Mouse (Mus musculus) kidney, postnatal 0 days (tissue): Measurements from ENCODE around the gene Lmf1. TPM values are rescaled to one million over a fixed set of nuclear protein-coding genes. Genes with fewer than 3 reads are reported as not detected.

Experiments
- ATAC-seq: fragments of 200-750 bp; cut with Nextera tagmentation; replicated peaks from 2 replicates; pipeline ENCODE4 v1.8.0; 2017; ENCODE audit warnings: low read depth, moderate number of reproducible peaks, moderate TSS enrichment, moderate library complexity; ENCODE audit not compliant: low FRiP score
- DNase-seq: peaks from one replicate; pipeline ENCODE4 v3.0.0-alpha.2; 2016; ENCODE audit warnings: low spot score
- H3K27ac ChIP-seq: fragments of 300-500 bp; sonication (generic); 2 replicates; pipeline ENCODE4 v1.5.1; 2014; ENCODE audit warnings: mild to moderate bottlenecking
- H3K27me3 ChIP-seq: fragments of 300-500 bp; sonication (generic); 2 replicates; pipeline ENCODE4 v1.6.1; 2014; ENCODE audit warnings: low read length, mixed read lengths; ENCODE audit not compliant: insufficient read depth
- H3K36me3 ChIP-seq: fragments of 300-500 bp; sonication (generic); 2 replicates; pipeline ENCODE4 v1.6.1; 2014; ENCODE audit warnings: low read length, mixed read lengths; ENCODE audit not compliant: insufficient read depth
- H3K4me1 ChIP-seq: fragments of 300-500 bp; sonication (generic); replicated peaks from 2 replicates; pipeline ENCODE4 v1.6.1; 2014; ENCODE audit warnings: antibody characterized with exemption, low read length, mixed read lengths; ENCODE audit not compliant: insufficient read depth
- H3K4me2 ChIP-seq: fragments of 300-500 bp; sonication (generic); 2 replicates; pipeline ENCODE4 v1.6.1; 2014; ENCODE audit warnings: mild to moderate bottlenecking, low read length, moderate library complexity, mixed read lengths
- H3K4me3 ChIP-seq: fragments of 300-500 bp; sonication (generic); replicated peaks from 2 replicates; pipeline ENCODE4 v1.5.1; 2014; ENCODE audit warnings: low read depth, low read length
- H3K9ac ChIP-seq: fragments of 300-500 bp; sonication (generic); 2 replicates; pipeline ENCODE4 v1.6.1; 2014; ENCODE audit warnings: low read depth, low read length
- H3K9me3 ChIP-seq: fragments of 300-500 bp; sonication (generic); replicated peaks from 2 replicates; pipeline ENCODE4 v1.6.1; 2016; ENCODE audit warnings: low read length, inconsistent platforms, mixed read lengths
- CTCF ChIP-seq: IDR thresholded peaks from 2 replicates; pipeline ENCODE4 v1.5.1; 2016; ENCODE audit warnings: antibody characterized with exemption, low read depth, mild to moderate bottlenecking, moderate library complexity
- WGBS: fragments of 180-500 bp; shearing (Covaris S2); extraction: QIAGEN DNeasy Blood & Tissue Kit; methylation state at CpG from one replicate; pipeline ENCODE4 v1.1.7; 2014; 5-methylcytosine and 5-hydroxymethylcytosine counted together
- polyA plus RNA-seq: library from polyadenylated mRNA; unstranded; fragments of >200 nt; fragmentation: Nextera tagmentation; extraction: Ambion mirVana; gene quantifications from 2 replicates; pipeline ENCODE4 v1.2.1, GENCODE M21; 2015

The Lmf1 gene
- polyA plus RNA-seq, 1 experiment from 2014 or later: 22.0 TPM

DNA sequence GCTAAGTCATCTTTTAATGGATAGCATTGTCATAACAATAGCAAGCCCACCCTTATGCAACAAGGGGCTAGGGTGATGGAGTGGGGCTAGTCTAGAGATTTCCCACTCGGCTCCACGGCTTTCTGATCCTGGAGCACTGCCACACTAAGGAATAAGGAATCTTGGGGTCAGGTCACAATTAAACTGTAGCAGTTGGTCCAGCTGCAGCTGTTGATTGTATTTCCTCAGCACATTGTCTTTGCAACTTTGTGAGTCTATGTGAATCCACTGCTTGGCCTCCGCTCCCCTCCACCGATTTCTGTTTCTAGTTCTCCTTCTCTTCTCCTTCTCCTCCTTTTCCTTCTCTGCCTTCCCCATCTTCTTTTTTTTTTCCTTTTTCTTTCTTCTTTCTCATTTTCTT lies 4.2 kb downstream of the Lmf1 start:
- 62% methylated on average over 4 of the region's 4 CpGs for WGBS
- H3K4me1 ChIP-seq: peaks cover 6% of the 10 kb centered on the region; the same call in 1 of the 2 replicates
- DNase-seq: no peak
- no peak for ATAC-seq
- H3K4me2 ChIP-seq: no peak overlapping the region
- no peak overlapping the region for H3K4me3 ChIP-seq
- peaks cover 17% of the 10 kb centered on the region; the same call in 1 of the 2 replicates for H3K36me3 ChIP-seq
- no peak overlapping the region for H3K27ac ChIP-seq
- H3K27me3 ChIP-seq: no peaks in the 10 kb centered on the region
- H3K9ac ChIP-seq: no peak overlapping the region
- no peak for TF ChIP-seq CTCF
- H3K9me3 ChIP-seq: no peaks in the 10 kb centered on the region

DNA sequence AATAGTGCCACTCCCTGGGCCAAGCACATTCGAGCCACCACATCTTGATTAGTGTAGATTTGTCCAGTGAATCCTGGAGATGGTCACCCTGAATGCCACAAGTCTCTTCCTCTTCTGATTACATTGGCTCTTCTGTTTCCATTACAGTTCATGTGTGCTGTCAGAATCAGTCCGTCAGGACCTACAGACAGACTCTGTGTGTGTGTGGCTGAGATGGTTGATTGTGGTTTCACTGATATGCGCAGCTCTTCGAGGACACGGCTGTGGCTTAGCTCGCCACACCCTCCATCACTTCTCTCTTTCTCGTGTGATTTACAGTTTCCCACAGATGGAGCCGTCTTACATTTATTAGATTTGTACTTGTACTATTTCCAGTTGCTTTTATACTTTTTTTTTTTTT lies 5.0 kb downstream of the Lmf1 start:
- no peak for DNase-seq
- WGBS: 79% methylated on average over 8 of the region's 8 CpGs
- no peak for ATAC-seq
- Histone ChIP-seq H3K27me3 (no peaks in the 10 kb centered on the region), H3K27ac (no peak overlapping the region), H3K9me3 (no peaks in the 10 kb centered on the region), H3K9ac (no peak overlapping the region), H3K36me3 (peaks cover 17% of the 10 kb centered on the region; the same call in 1 of the 2 replicates), H3K4me1 (peaks cover 6% of the 10 kb centered on the region; the same call in 1 of the 2 replicates), H3K4me2 (no peak overlapping the region), H3K4me3 (no peak overlapping the region)
- TF ChIP-seq CTCF: no peak

DNA sequence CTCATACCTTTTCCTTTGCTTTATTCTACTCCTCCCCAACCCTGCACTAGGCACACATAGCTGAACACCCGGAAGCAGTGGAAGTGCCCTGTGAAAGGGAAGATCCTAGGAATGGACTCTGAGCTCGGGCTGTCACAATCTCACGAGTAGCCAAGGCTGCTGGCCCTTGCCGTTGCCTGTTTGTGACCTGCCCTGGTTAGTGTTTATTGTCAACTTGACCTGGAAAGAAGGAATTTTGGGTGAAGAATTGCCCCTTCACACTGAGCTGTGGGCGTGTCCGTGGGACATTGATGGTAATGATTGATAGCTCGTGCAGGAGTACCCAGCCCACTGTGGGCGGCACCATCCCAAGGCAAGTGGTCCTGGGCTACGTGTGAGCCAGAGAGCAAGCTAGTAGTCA lies 5.8 kb downstream of the Lmf1 start:
- no peak for TF ChIP-seq CTCF
- H3K9ac ChIP-seq: no peak overlapping the region
- peaks cover 5% of the 10 kb centered on the region; the same call in 1 of the 2 replicates for H3K4me1 ChIP-seq
- no peak overlapping the region for H3K27ac ChIP-seq
- no peak overlapping the region for H3K4me3 ChIP-seq
- peaks cover 17% of the 10 kb centered on the region; the same call in 1 of the 2 replicates for H3K36me3 ChIP-seq
- WGBS: 90% methylated on average over 9 of the region's 9 CpGs
- no peaks in the 10 kb centered on the region for H3K27me3 ChIP-seq
- no peak for ATAC-seq
- H3K4me2 ChIP-seq: no peak overlapping the region
- no peaks in the 10 kb centered on the region for H3K9me3 ChIP-seq
- no peak for DNase-seq

DNA sequence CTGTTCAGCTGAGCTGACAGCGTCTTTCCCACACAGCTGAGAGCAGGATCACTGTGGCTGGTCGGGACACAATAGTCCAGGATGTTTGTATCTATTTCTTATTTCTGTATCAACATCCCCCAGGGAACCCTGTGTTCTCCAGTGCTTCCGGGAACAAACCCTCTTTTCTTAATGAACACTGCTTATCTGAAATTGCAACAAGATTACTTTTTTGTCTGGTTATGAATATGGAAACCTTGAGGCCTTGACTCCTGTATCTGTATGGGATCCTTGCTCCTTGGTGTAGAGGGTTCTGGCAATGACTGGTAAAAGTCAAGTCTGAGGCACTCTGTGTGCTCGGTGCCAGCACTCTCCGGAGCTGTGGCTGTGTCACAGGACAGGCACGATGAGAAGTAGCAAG lies 11.2 kb downstream of the Lmf1 start:
- Histone ChIP-seq H3K4me1 (peaks cover 4% of the 10 kb centered on the region; the same call in 1 of the 2 replicates), H3K4me2 (no peak overlapping the region), H3K9ac (no peak overlapping the region), H3K36me3 (peaks cover 21% of the 10 kb centered on the region; the same call in 1 of the 2 replicates), H3K4me3 (no peak overlapping the region), H3K27ac (no peak overlapping the region), H3K27me3 (no peaks in the 10 kb centered on the region), H3K9me3 (no peaks in the 10 kb centered on the region)
- no peak for TF ChIP-seq CTCF
- WGBS: 94% methylated on average over 6 of the region's 6 CpGs
- ATAC-seq: no peak
- DNase-seq: no peak

DNA sequence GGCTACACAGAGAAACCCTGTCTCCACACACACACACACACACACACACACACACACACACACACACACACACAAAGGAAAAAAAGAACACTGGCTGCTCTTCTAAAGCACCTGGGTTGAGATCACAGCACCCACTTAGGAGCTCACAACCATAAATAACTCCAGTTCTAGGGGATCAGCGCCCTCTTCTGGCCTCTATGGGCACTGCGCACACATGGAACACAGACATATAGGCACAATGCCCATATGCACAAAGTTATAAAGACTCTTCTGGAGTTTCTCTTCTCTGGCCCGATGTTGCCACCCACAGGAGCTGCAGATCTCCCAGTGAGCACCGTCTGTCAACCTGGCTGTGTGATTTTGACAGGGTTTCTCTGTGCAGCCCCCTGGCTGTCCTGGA lies 12.1 kb downstream of the Lmf1 start:
- no peaks in the 10 kb centered on the region for H3K9me3 ChIP-seq
- no peak for DNase-seq
- H3K4me2 ChIP-seq: no peak overlapping the region
- TF ChIP-seq CTCF: peak; percentile 20; the same call in 1 of the 2 replicates
- no peak overlapping the region for H3K9ac ChIP-seq
- H3K27ac ChIP-seq: no peak overlapping the region
- no peaks in the 10 kb centered on the region for H3K27me3 ChIP-seq
- peaks cover 4% of the 10 kb centered on the region; the same call in 1 of the 2 replicates for H3K4me1 ChIP-seq
- no peak for ATAC-seq
- H3K4me3 ChIP-seq: no peak overlapping the region
- H3K36me3 ChIP-seq: peaks cover 15% of the 10 kb centered on the region; the same call in 1 of the 2 replicates
- 84% methylated on average over 4 of the region's 4 CpGs for WGBS

DNA sequence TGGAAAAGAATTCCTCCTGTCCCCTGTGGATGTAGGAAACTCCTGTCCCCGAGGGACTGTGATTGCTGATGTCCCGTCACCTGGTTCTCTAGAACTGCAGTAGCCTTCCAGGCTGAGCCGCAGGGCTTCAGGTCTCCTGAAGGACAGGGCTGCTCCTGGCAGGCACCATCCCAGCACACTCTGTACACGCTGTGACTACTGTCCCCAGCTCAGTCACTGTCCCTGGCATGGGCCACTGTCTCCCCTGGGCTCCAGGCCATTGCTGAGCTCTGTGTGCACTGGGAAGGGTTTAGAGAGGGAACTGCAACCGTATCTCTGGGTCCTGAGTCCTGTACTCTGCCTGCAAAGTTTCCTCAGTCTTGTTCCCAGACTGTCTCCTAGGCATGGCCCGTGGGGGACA lies 13.5 kb downstream of the Lmf1 start:
- H3K4me1 ChIP-seq: peaks cover 4% of the 10 kb centered on the region; the same call in 1 of the 2 replicates
- no peak overlapping the region for H3K9ac ChIP-seq
- no peak for TF ChIP-seq CTCF
- no peaks in the 10 kb centered on the region for H3K27me3 ChIP-seq
- ATAC-seq (no peak), DNase-seq (no peak)
- H3K9me3 ChIP-seq: no peaks in the 10 kb centered on the region
- H3K4me2 ChIP-seq: no peak overlapping the region
- H3K4me3 ChIP-seq: no peak overlapping the region
- WGBS: 86% methylated on average over 6 of the region's 6 CpGs
- H3K27ac ChIP-seq: no peak overlapping the region
- peaks cover 10% of the 10 kb centered on the region; the same call in 1 of the 2 replicates for H3K36me3 ChIP-seq
